Mouse (Mus musculus) stomach, embryonic 15.5 days (tissue): ENCODE measurements around the gene Ralgapb. TPM values are rescaled to one million over a fixed set of nuclear protein-coding genes. Genes with fewer than 3 reads are reported as not detected.

ENCODE experiments used
- ATAC-seq: fragments of 200-750 bp; cut with Nextera tagmentation; 2 replicates; pipeline ENCODE4 v1.8.0; 2017; ENCODE audit warnings: low read depth, moderate number of reproducible peaks, moderate TSS enrichment; ENCODE audit not compliant: insufficient read depth, low FRiP score
- H3K27ac ChIP-seq: fragments of 300-500 bp; sonication (generic); 2 replicates; pipeline ENCODE4 v1.5.1; 2015; ENCODE audit warnings: mild to moderate bottlenecking, inconsistent platforms
- H3K27me3 ChIP-seq: fragments of 300-500 bp; sonication (generic); replicated peaks from 2 replicates; pipeline ENCODE4 v1.6.1; 2015; ENCODE audit warnings: inconsistent platforms
- H3K36me3 ChIP-seq: fragments of 300-500 bp; sonication (generic); 2 replicates; pipeline ENCODE4 v1.6.1; 2015; ENCODE audit warnings: inconsistent platforms
- H3K4me1 ChIP-seq: fragments of 300-500 bp; sonication (generic); 2 replicates; pipeline ENCODE4 v1.6.1; 2015; ENCODE audit warnings: inconsistent platforms
- H3K4me2 ChIP-seq: fragments of 300-500 bp; sonication (generic); 2 replicates; pipeline ENCODE4 v1.6.1; 2015; ENCODE audit warnings: mild to moderate bottlenecking, inconsistent platforms
- H3K4me3 ChIP-seq: fragments of 300-500 bp; sonication (generic); replicated peaks from 2 replicates; pipeline ENCODE4 v1.5.1; 2015; ENCODE audit warnings: inconsistent platforms
- H3K9ac ChIP-seq: fragments of 300-500 bp; sonication (generic); 2 replicates; pipeline ENCODE4 v1.6.1; 2015; ENCODE audit warnings: inconsistent platforms
- H3K9me3 ChIP-seq: fragments of 300-500 bp; sonication (generic); 2 replicates; pipeline ENCODE4 v1.6.1; 2016; ENCODE audit warnings: inconsistent platforms
- WGBS: fragments of 180-500 bp; shearing (Covaris S2); methylation state at CpG from one replicate; pipeline ENCODE4 v1.1.7; 2015; 5-methylcytosine and 5-hydroxymethylcytosine counted together
- polyA plus RNA-seq: library from polyadenylated mRNA; unstranded; fragments of >200 nt; fragmentation: Nextera tagmentation; extraction: Ambion mirVana; gene quantifications from 2 replicates; pipeline ENCODE4 v1.2.1, GENCODE M21; 2015

The Ralgapb gene
- polyA plus RNA-seq, 1 experiment from 2014 or later: 14.8 TPM

DNA sequence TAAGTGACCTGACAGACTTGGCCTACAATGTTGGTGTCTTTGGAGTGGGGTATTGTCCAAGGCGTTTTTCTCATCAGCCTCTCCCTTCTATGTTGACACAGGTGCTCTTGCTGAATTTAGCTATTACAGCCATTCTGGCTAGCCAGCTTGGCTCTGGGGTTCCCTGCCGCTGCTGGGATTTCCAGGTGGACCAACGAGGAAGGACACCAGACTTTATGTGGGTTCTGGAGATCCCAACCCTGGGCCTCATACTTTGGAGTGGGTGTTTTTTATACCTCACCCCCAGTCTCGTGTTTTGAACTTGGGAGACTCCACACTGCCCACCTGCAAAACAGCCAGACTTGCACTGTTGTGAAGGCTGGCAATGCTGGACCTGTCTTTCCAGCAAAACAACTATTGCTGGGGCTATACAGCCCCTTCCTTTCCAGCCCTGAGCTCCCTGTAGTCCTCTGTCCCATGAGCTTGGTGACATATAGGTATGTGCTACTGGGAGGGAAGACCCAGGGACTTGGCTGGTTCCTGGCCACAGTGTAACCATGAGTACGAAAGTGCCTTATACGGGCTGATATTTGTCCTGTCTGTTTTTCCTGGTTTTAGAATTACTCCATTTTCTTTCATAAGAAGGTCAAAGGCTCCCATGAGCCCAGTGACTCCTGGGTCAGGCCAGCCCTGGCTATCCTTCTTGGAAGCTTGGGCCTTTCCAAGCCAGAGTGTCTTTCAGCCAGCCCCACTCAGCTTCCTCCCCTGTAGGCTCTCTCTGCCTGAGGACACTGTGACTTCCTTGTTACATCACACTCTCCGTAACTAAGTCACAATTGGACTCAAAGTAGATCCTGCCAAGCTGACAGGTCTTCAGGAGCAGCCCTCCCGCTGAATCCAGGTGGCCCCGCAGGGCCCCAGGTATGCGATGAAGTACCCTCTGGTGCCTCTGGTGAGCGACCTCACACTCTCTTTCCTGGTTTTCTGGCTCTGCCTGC lies 92.5 kb downstream of the Ralgapb start, which contains the start of gene Adig:
Gene Adig, plus strand, starts transcription at position 777 of the 977 bp plus-strand sequence.
- ATAC-seq: peak; percentile 48; the same call in 1 of the 2 replicates

DNA sequence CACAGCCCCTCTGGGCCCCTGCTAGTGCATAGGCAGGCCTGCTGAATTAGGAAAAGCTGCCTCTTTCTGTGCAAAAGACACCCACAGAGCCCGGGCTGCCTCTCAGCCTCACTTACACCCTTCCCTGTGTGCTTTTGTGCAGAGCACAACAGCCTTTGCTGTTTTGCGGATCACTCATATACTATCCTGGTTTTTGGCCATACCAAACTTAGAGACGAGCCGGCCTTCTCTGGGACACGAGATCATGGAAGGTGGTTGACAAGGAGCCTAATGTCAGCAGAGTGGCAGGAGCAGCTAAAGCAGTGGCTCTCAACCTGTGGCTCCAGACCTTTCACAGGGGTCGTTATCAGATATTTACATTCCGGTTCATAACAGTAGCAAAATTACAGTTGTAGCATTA lies 93.6 kb downstream of the Ralgapb start:
- no peaks in the 10 kb centered on the region for H3K4me1 ChIP-seq
- no peaks in the 10 kb centered on the region for H3K27me3 ChIP-seq
- ATAC-seq: no peak
- H3K36me3 ChIP-seq: peaks cover 5% of the 10 kb centered on the region; the same call in 1 of the 2 replicates
- H3K9me3 ChIP-seq: no peaks in the 10 kb centered on the region
- no peak overlapping the region for H3K4me3 ChIP-seq
- H3K9ac ChIP-seq: no peak overlapping the region
- WGBS: 74% methylated on average over 7 of the region's 7 CpGs
- H3K27ac ChIP-seq: no peak overlapping the region
- no peak overlapping the region for H3K4me2 ChIP-seq

More for the DNA sequence above, 92.5 kb downstream of the Ralgapb start, which contains the start of gene Adig:
- H3K4me3 ChIP-seq: no peak within 1 kb of the TSS
- WGBS: 55% methylated on average over 11 of the region's 11 CpGs
- H3K27me3 ChIP-seq: no peaks in the 10 kb centered on the region
- no peaks in the 10 kb centered on the region for H3K4me1 ChIP-seq
- no peak within 1 kb of the TSS for H3K4me2 ChIP-seq
- H3K9ac ChIP-seq: no peak within 1 kb of the TSS
- H3K36me3 ChIP-seq: peaks cover 5% of the 10 kb centered on the region; the same call in 1 of the 2 replicates
- no peaks in the 10 kb centered on the region for H3K9me3 ChIP-seq
- peak within 1 kb of the TSS; percentile 41; the same call in 1 of the 2 replicates for H3K27ac ChIP-seq

DNA sequence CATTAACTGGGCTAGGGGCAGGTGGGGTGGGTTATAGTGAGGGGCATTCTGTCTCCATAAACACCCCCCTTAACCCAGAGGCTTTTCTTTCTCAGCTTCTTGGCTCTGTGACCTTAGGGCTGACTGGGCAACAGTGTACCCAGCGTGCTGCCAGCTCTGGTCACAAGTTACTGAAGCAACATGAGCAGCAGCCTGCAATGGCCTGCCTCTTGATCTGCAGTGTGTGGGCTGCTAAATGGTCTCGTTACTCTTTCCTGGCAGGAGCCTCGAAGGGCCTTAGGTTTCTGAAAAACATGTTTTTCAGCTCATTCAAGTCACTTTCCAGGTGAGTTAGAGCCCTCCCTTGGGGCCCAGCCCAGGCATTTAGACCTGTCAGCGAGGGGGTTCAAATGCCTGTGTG lies 94.0 kb downstream of the Ralgapb start:
- no peaks in the 10 kb centered on the region for H3K9me3 ChIP-seq
- 0 out of 2 replicates have a peak, but pooled peaks cover 5% of the 10 kb centered on the region for H3K36me3 ChIP-seq
- ATAC-seq: no peak
- H3K4me3 ChIP-seq: no peak overlapping the region
- no peaks in the 10 kb centered on the region for H3K27me3 ChIP-seq
- 76% methylated on average over 4 of the region's 4 CpGs for WGBS
- no peaks in the 10 kb centered on the region for H3K4me1 ChIP-seq
- H3K9ac ChIP-seq: no peak overlapping the region
- H3K27ac ChIP-seq: no peak overlapping the region
- no peak overlapping the region for H3K4me2 ChIP-seq

DNA sequence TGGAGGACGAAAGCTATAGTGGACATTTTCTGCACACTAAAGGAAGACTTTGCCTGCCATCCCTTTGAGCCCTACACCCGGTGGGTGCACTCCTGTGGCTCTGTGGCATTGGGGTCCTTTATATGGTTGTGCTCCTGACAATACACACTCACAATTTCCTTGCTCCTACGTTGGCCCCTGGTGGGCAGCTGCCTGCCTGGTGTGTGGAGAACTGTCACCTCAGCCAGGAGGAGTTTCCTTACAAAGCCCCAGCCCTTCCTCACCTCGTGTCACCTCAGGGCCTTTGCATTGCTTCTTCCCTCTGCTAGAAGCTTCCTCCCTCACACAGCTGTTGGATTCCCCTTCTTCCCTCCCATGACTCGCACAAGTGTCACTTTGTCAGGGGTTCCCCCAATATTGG lies 96.8 kb downstream of the Ralgapb start:
- H3K4me3 ChIP-seq: no peak overlapping the region
- H3K4me1 ChIP-seq: no peaks in the 10 kb centered on the region
- no peak for ATAC-seq
- no peaks in the 10 kb centered on the region for H3K27me3 ChIP-seq
- no peak overlapping the region for H3K4me2 ChIP-seq
- no peaks in the 10 kb centered on the region for H3K36me3 ChIP-seq
- WGBS: 82% methylated on average over 5 of the region's 5 CpGs
- no peaks in the 10 kb centered on the region for H3K9me3 ChIP-seq
- H3K9ac ChIP-seq: no peak overlapping the region
- no peak overlapping the region for H3K27ac ChIP-seq

- H3K4me2 ChIP-seq: no peak overlapping the region
- H3K4me1 ChIP-seq: no peaks in the 10 kb centered on the region
- no peaks in the 10 kb centered on the region for H3K36me3 ChIP-seq
- no peaks in the 10 kb centered on the region for H3K9me3 ChIP-seq
- no peak overlapping the region for H3K9ac ChIP-seq
- ATAC-seq: no peak
- no peak overlapping the region for H3K4me3 ChIP-seq
- 93% methylated on average over 10 of the region's 10 CpGs for WGBS
- no peaks in the 10 kb centered on the region for H3K27me3 ChIP-seq
- no peak overlapping the region for H3K27ac ChIP-seq
Measured at GRCm38 (mm10) chr2:158507046-158507445, 97.4 kb downstream of the Ralgapb start.

- no peaks in the 10 kb centered on the region for H3K36me3 ChIP-seq
- 48% methylated on average over 6 of the region's 6 CpGs for WGBS
- H3K4me2 ChIP-seq: no peak overlapping the region
- no peaks in the 10 kb centered on the region for H3K27me3 ChIP-seq
- no peaks in the 10 kb centered on the region for H3K9me3 ChIP-seq
- no peaks in the 10 kb centered on the region for H3K4me1 ChIP-seq
- H3K9ac ChIP-seq: no peak overlapping the region
- H3K27ac ChIP-seq: peak overlapping the region; percentile 49; the same call in 1 of the 2 replicates
- ATAC-seq: peak; percentile 66
- no peak overlapping the region for H3K4me3 ChIP-seq
Measured at GRCm38 (mm10) chr2:158510665-158511064, 101.0 kb downstream of the Ralgapb start.

- H3K4me1 ChIP-seq: no peaks in the 10 kb centered on the region
- H3K9ac ChIP-seq: no peak within 1 kb of the TSS
- no peaks in the 10 kb centered on the region for H3K36me3 ChIP-seq
- peak; percentile 75 for ATAC-seq
- no peak within 1 kb of the TSS for H3K4me3 ChIP-seq
- H3K27me3 ChIP-seq: no peaks in the 10 kb centered on the region
- no peak within 1 kb of the TSS for H3K4me2 ChIP-seq
- no peak within 1 kb of the TSS for H3K27ac ChIP-seq
- WGBS: 78% methylated on average over 10 of the region's 10 CpGs
- H3K9me3 ChIP-seq: no peaks in the 10 kb centered on the region
Measured at GRCm38 (mm10) chr2:158512528-158512927, 102.9 kb downstream of the Ralgapb start, which contains the start of gene Arhgap40. Arhgap40 (plus strand) TSS chr2:158512796.

GRCm38 (mm10) chr2:158513821-158514336 lies 104.2 kb downstream of the Ralgapb start:
- no peak for ATAC-seq
- H3K9ac ChIP-seq: no peak overlapping the region
- no peaks in the 10 kb centered on the region for H3K36me3 ChIP-seq
- H3K4me3 ChIP-seq: no peak overlapping the region
- no peak overlapping the region for H3K27ac ChIP-seq
- H3K4me2 ChIP-seq: no peak overlapping the region
- WGBS: 74% methylated on average over 12 of the region's 12 CpGs
- no peaks in the 10 kb centered on the region for H3K27me3 ChIP-seq
- H3K9me3 ChIP-seq: no peaks in the 10 kb centered on the region
- H3K4me1 ChIP-seq: no peaks in the 10 kb centered on the region

- Histone ChIP-seq H3K27ac (no peak overlapping the region), H3K4me3 (no peak overlapping the region), H3K9ac (no peak overlapping the region), H3K4me1 (no peaks in the 10 kb centered on the region), H3K36me3 (no peaks in the 10 kb centered on the region), H3K4me2 (no peak overlapping the region), H3K9me3 (no peaks in the 10 kb centered on the region), H3K27me3 (no peaks in the 10 kb centered on the region)
- 59% methylated on average over 6 of the region's 6 CpGs for WGBS
- ATAC-seq: no peak
Measured at GRCm38 (mm10) chr2:158518583-158518982, 108.9 kb downstream of the Ralgapb start.

- Histone ChIP-seq H3K4me1 (no peaks in the 10 kb centered on the region), H3K4me2 (no peak overlapping the region), H3K9me3 (no peaks in the 10 kb centered on the region), H3K9ac (no peak overlapping the region), H3K27ac (no peak overlapping the region), H3K36me3 (no peaks in the 10 kb centered on the region), H3K4me3 (no peak overlapping the region), H3K27me3 (no peaks in the 10 kb centered on the region)
- 63% methylated on average over 11 of the region's 11 CpGs for WGBS
- ATAC-seq: no peak
Measured at GRCm38 (mm10) chr2:158519071-158519470, 109.4 kb downstream of the Ralgapb start.

DNA sequence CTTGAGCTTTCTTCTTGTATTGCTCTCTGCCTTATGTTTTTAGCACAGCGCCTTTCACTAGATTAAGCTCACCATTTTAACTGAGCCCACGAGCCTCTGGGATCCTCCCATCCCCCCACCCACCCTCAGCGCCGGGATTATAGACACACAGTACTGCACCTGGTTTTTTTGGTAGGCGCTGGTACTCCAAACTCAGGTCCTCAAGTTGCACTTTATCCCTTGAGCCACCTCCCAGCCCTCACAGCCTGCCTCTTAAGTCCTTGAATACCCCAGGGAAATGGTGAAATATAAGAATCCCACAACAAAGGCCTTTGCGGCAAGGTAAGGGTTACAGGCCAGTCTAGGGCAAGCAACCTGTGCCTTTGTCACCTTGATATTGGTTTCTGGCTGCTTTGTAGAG lies 110.2 kb downstream of the Ralgapb start:
- Histone ChIP-seq H3K4me3 (no peak overlapping the region), H3K36me3 (no peaks in the 10 kb centered on the region), H3K4me1 (no peaks in the 10 kb centered on the region), H3K27ac (no peak overlapping the region), H3K4me2 (no peak overlapping the region), H3K9ac (no peak overlapping the region), H3K9me3 (no peaks in the 10 kb centered on the region), H3K27me3 (no peaks in the 10 kb centered on the region)
- ATAC-seq: no peak
- 82% methylated on average over 6 of the region's 6 CpGs for WGBS

- WGBS: 67% methylated on average over 8 of the region's 8 CpGs
- H3K4me2 ChIP-seq: no peak overlapping the region
- H3K4me1 ChIP-seq: no peaks in the 10 kb centered on the region
- ATAC-seq: no peak
- H3K4me3 ChIP-seq: no peak overlapping the region
- H3K36me3 ChIP-seq: no peaks in the 10 kb centered on the region
- H3K9ac ChIP-seq: no peak overlapping the region
- no peaks in the 10 kb centered on the region for H3K27me3 ChIP-seq
- H3K27ac ChIP-seq: no peak overlapping the region
- H3K9me3 ChIP-seq: no peaks in the 10 kb centered on the region
Measured at GRCm38 (mm10) chr2:158523060-158523459, 113.4 kb downstream of the Ralgapb start.
